Mouse (Mus musculus) stomach, postnatal 0 days (tissue): ENCODE results near the gene Tmprss4. TPM values are rescaled to one million over a fixed set of nuclear protein-coding genes. Genes with fewer than 3 reads are reported as not detected.
A peak's percentile ranks its signal among the peaks of the same experiment; 100 is the strongest.

ENCODE experiments used
- ATAC-seq: fragments of 200-750 bp; cut with Nextera tagmentation; 2 replicates; pipeline ENCODE4 v1.8.0; 2017; ENCODE audit not compliant: low FRiP score, low TSS enrichment
- DNase-seq: peaks from one replicate; pipeline ENCODE4 v3.0.0-alpha.2; 2016; ENCODE audit warnings: low spot score
- H3K27ac ChIP-seq: fragments of 300-500 bp; sonication (generic); replicated peaks from 2 replicates; pipeline ENCODE4 v1.5.1; 2014; ENCODE audit warnings: mild to moderate bottlenecking, control low read depth
- H3K27me3 ChIP-seq: fragments of 300-500 bp; sonication (generic); 2 replicates; pipeline ENCODE4 v1.6.1; 2014; ENCODE audit warnings: low read length; ENCODE audit not compliant: control insufficient read depth, insufficient read depth
- H3K36me3 ChIP-seq: fragments of 300-500 bp; sonication (generic); 2 replicates; pipeline ENCODE4 v1.6.1; 2014; ENCODE audit warnings: low read length, mixed read lengths; ENCODE audit not compliant: control insufficient read depth, insufficient read depth
- H3K4me1 ChIP-seq: fragments of 300-500 bp; sonication (generic); replicated peaks from 2 replicates; pipeline ENCODE4 v1.6.1; 2014; ENCODE audit warnings: antibody characterized with exemption; ENCODE audit not compliant: control insufficient read depth, insufficient read depth
- H3K4me2 ChIP-seq: fragments of 300-500 bp; sonication (generic); replicated peaks from 2 replicates; pipeline ENCODE4 v1.6.1; 2014; ENCODE audit warnings: low read depth, mild to moderate bottlenecking, control low read depth, moderate library complexity
- H3K4me3 ChIP-seq: fragments of 300-500 bp; sonication (generic); 2 replicates; pipeline ENCODE4 v1.5.1; 2014; ENCODE audit warnings: low read depth, low read length, control low read depth
- H3K9ac ChIP-seq: fragments of 300-500 bp; sonication (generic); 2 replicates; pipeline ENCODE4 v1.6.1; 2014; ENCODE audit warnings: mild to moderate bottlenecking, low read length, control low read depth, mixed read lengths
- H3K9me3 ChIP-seq: fragments of 300-500 bp; sonication (generic); 2 replicates; pipeline ENCODE4 v1.6.1; 2016; ENCODE audit warnings: low read length; ENCODE audit not compliant: control insufficient read depth
- CTCF ChIP-seq: IDR thresholded peaks from 2 replicates; pipeline ENCODE4 v1.5.1; 2016; ENCODE audit warnings: antibody characterized with exemption, low read depth, mild to moderate bottlenecking, moderate library complexity
- EP300 ChIP-seq: optimal IDR thresholded peaks from 2 replicates; pipeline ENCODE3; 2016; ENCODE audit warnings: antibody characterized with exemption
- WGBS: fragments of 180-500 bp; shearing (Covaris S2); extraction: QIAGEN DNeasy Blood & Tissue Kit; methylation state at CpG from one replicate; pipeline ENCODE4 v1.1.7; 2014; 5-methylcytosine and 5-hydroxymethylcytosine counted together
- polyA plus RNA-seq: library from polyadenylated mRNA; unstranded; fragments of >200 nt; fragmentation: Nextera tagmentation; extraction: Ambion mirVana; gene quantifications from 2 replicates; pipeline ENCODE4 v1.2.1, GENCODE M21; 2015

The Tmprss4 gene
- polyA plus RNA-seq, 1 experiment from 2014 or later, result 25.3 TPM

- no peak overlapping the region for H3K9ac ChIP-seq
Measured at GRCm38 (mm10) chr9:45189661-45190174, 14.2 kb downstream of the Tmprss4 start.

GRCm38 (mm10) chr9:45188570-45189563, 15.0 kb downstream of the Tmprss4 start:
- Histone ChIP-seq H3K27ac (no peak overlapping the region), H3K9ac (no peak overlapping the region), H3K27me3 (no peaks in the 10 kb centered on the region), H3K36me3 (no peaks in the 10 kb centered on the region), H3K9me3 (no peaks in the 10 kb centered on the region), H3K4me3 (no peak overlapping the region), H3K4me2 (no peak overlapping the region), H3K4me1 (no peaks in the 10 kb centered on the region)
- DNase-seq (no peak), ATAC-seq (peak; percentile 31; the same call in 1 of the 2 replicates)
- no peak for TF ChIP-seq CTCF
- TF ChIP-seq EP300, result no peak
- WGBS, result 79% methylated on average over 10 of the region's 10 CpGs

More at GRCm38 (mm10) chr9:45189661-45190174, 14.2 kb downstream of the Tmprss4 start:
- 78% methylated on average over 4 of the region's 4 CpGs for WGBS
- ATAC-seq (no peak), DNase-seq (no peak)
- H3K9me3 ChIP-seq, result no peaks in the 10 kb centered on the region
- no peak overlapping the region for H3K4me2 ChIP-seq
- no peaks in the 10 kb centered on the region for H3K4me1 ChIP-seq
- no peaks in the 10 kb centered on the region for H3K27me3 ChIP-seq
- H3K4me3 ChIP-seq, result no peak overlapping the region
- TF ChIP-seq CTCF (no peak), EP300 (no peak)
- no peaks in the 10 kb centered on the region for H3K36me3 ChIP-seq
- no peak overlapping the region for H3K27ac ChIP-seq

- Histone ChIP-seq H3K4me3 (no peak overlapping the region), H3K9me3 (no peaks in the 10 kb centered on the region), H3K36me3 (no peaks in the 10 kb centered on the region), H3K27me3 (no peaks in the 10 kb centered on the region), H3K4me1 (no peaks in the 10 kb centered on the region), H3K27ac (no peak overlapping the region), H3K4me2 (no peak overlapping the region), H3K9ac (no peak overlapping the region)
- no peak for DNase-seq
- TF ChIP-seq EP300 (no peak), CTCF (no peak)
- 83% methylated on average over 4 of the region's 4 CpGs for WGBS
- ATAC-seq, result no peak
Measured at GRCm38 (mm10) chr9:45185250-45185649, 18.6 kb downstream of the Tmprss4 start.

- ATAC-seq (no peak), DNase-seq (no peak)
- WGBS, result 76% methylated on average over 6 of the region's 6 CpGs
- no peaks in the 10 kb centered on the region for H3K27me3 ChIP-seq
- no peak for TF ChIP-seq EP300
- no peak for TF ChIP-seq CTCF
- H3K4me1 ChIP-seq, result no peaks in the 10 kb centered on the region
- no peaks in the 10 kb centered on the region for H3K9me3 ChIP-seq
- no peak overlapping the region for H3K4me3 ChIP-seq
- no peak overlapping the region for H3K4me2 ChIP-seq
- H3K27ac ChIP-seq, result no peak overlapping the region
- H3K9ac ChIP-seq, result no peak overlapping the region
- H3K36me3 ChIP-seq, result no peaks in the 10 kb centered on the region
Measured at GRCm38 (mm10) chr9:45183266-45183665, 20.6 kb downstream of the Tmprss4 start.

- H3K9me3 ChIP-seq, result no peaks in the 10 kb centered on the region
- no peak overlapping the region for H3K27ac ChIP-seq
- no peak overlapping the region for H3K4me2 ChIP-seq
- no peak for DNase-seq
- H3K9ac ChIP-seq, result no peak overlapping the region
- ATAC-seq, result no peak
- no peaks in the 10 kb centered on the region for H3K27me3 ChIP-seq
- no peaks in the 10 kb centered on the region for H3K4me1 ChIP-seq
- H3K36me3 ChIP-seq, result no peaks in the 10 kb centered on the region
- TF ChIP-seq EP300 (no peak), CTCF (no peak)
- no peak overlapping the region for H3K4me3 ChIP-seq
- 48% methylated on average over 3 of the region's 3 CpGs for WGBS
Measured at GRCm38 (mm10) chr9:45182521-45182920, 21.4 kb downstream of the Tmprss4 start.

- TF ChIP-seq CTCF, result no peak
- TF ChIP-seq EP300, result no peak
- H3K36me3 ChIP-seq, result no peaks in the 10 kb centered on the region
- no peak within 1 kb of the TSS for H3K4me3 ChIP-seq
- H3K27ac ChIP-seq, result no peak within 1 kb of the TSS
- no peak within 1 kb of the TSS for H3K4me2 ChIP-seq
- H3K4me1 ChIP-seq, result no peaks in the 10 kb centered on the region
- no peaks in the 10 kb centered on the region for H3K27me3 ChIP-seq
- H3K9ac ChIP-seq, result no peak within 1 kb of the TSS
- WGBS, result 11% methylated on average over 2 of the region's 2 CpGs
- no peaks in the 10 kb centered on the region for H3K9me3 ChIP-seq
- no peak for DNase-seq
- ATAC-seq, result no peak
Measured at GRCm38 (mm10) chr9:45181770-45182169, 22.1 kb downstream of the Tmprss4 start, which contains the start of gene BC049352. BC049352 (plus strand) TSS chr9:45182007.
